Mouse (Mus musculus): ENCODE data around the gene Abcc12. TPM values are rescaled to one million over a fixed set of nuclear protein-coding genes. Genes with fewer than 3 reads are reported as not detected.

Abcc12 gene
- total and polyA plus RNA-seq, 3 experiments = not detected

DNA sequence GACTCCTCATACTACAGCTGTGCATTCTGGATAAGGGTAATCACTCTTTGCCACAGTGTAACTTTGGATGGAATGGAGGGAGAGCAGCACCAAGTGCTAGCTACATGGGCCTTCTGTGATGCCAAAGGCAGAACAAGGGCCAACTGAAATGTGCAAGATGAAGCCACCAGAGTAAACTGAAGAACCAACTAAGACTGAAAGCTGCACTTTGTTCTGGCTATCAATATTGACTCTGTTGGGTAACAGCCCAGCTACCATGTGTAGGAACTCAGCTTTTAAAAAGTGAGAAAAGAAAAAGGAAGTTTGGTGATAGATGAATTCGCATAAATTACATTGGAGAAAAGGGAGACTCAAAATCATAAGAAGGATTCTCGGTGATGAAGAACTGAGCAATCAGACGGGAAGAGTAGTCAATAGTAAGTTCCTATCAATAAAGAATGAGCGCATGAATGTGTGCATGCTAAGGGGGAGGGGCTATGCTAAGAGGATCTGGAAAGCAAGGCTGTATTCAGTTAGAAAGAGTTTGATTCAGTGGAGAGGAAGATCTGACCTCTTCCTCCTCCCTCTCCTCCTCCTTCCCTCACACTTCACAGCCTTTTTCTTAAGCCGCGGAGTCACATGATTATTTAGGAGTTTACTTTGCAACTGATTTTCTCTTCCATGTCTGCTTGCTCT is 34.7 kb upstream of the Abcc12 start:
- no peak overlapping the region for H3K27ac ChIP-seq (ENCODE audit: insufficient read depth, low read depth)
- H3K9me3 ChIP-seq (replicated peaks; ENCODE audit: low read length) = peaks cover 15% of the 10 kb centered on the region
- TF ChIP-seq HCFC1 (IDR thresholded peaks at IDR 0.05; ENCODE audit: low read depth, low read length) = no peak
- TF ChIP-seq UBTF (IDR thresholded peaks at IDR 0.05; ENCODE audit: low read depth, low read length) = no peak
- TF ChIP-seq POLR2A (IDR thresholded peaks at IDR 0.05; ENCODE audit: low read depth, low read length) = no peak
- TF ChIP-seq MAZ (IDR thresholded peaks at IDR 0.05; ENCODE audit: low read depth, low read length) = no peak
- TF ChIP-seq ZC3H11A (IDR thresholded peaks at IDR 0.05; ENCODE audit: low read depth, low read length) = no peak
- no peak for TF ChIP-seq BHLHE40 (IDR thresholded peaks at IDR 0.05; ENCODE audit: low read depth, low read length)
- no peak for TF ChIP-seq MAX (IDR thresholded peaks at IDR 0.05; ENCODE audit: low read length)
- TF ChIP-seq NRF1 (IDR thresholded peaks at IDR 0.05; ENCODE audit: low read depth, low read length) = no peak
- no peak for TF ChIP-seq PAX5 (IDR thresholded peaks at IDR 0.05; ENCODE audit: low read length)
- no peak for TF ChIP-seq RCOR1 (conservative IDR thresholded peaks at IDR 0.05; ENCODE audit: low read depth, low read length)
- TF ChIP-seq ZMIZ1 (IDR thresholded peaks at IDR 0.05; ENCODE audit: low read depth, low read length) = no peak
- TF ChIP-seq MYC (IDR thresholded peaks at IDR 0.05; ENCODE audit: low read depth, low read length) = no peak
- no peak for TF ChIP-seq E2F4 (IDR thresholded peaks at IDR 0.05; ENCODE audit: insufficient replicate concordance, low read depth, low read length)
- no peak for TF ChIP-seq TBP (conservative IDR thresholded peaks at IDR 0.05; ENCODE audit: low read depth, low read length)
- TF ChIP-seq CTCF (conservative IDR thresholded peaks at IDR 0.05 in 1 of 2, IDR thresholded peaks at IDR 0.05 in 1 of 2; ENCODE audit: low read depth in 2 of 2, low read length in 2 of 2) = no peak
- TF ChIP-seq IRF4 (IDR thresholded peaks at IDR 0.05; ENCODE audit: low read depth, low read length) = no peak
- H3K4me3 ChIP-seq (replicated peaks in 1 of 3; ENCODE audit: low read depth in 2 of 3, low read length in 2 of 3, poor library complexity in 1 of 3) = no peak overlapping the region
- dilution Hi-C loops (cut with MboI; ENCODE audit: extremely low pct_ligation_motif_present, extremely low pct_unique_long_range_greater_than_20kb, low sequenced_read_pairs) (no loop called here), in situ Hi-C loops (cut with MboI; ENCODE audit: low pct_ligation_motif_present, low pct_unique_long_range_greater_than_20kb, low sequenced_read_pairs) (no loop called here)
- H3K36me3 ChIP-seq (replicated peaks in 1 of 2; ENCODE audit: control insufficient read depth in 1 of 2, insufficient read depth in 1 of 2, low read length in 1 of 2) = no peaks in the 10 kb centered on the region
- H3K79me2 ChIP-seq (replicated peaks; ENCODE audit: control insufficient read depth, extremely low read depth, insufficient read depth, poor library complexity, severe bottlenecking) = no peaks in the 10 kb centered on the region
- H3K9ac ChIP-seq (ENCODE audit: insufficient read depth, low read depth) = no peak overlapping the region
- no peaks in the 10 kb centered on the region for H3K27me3 ChIP-seq (replicated peaks)
- DNase-seq (ENCODE audit: extremely low read depth) = no peak
- H3K4me1 ChIP-seq (ENCODE audit: control insufficient read depth in 1 of 2, insufficient read depth in 2 of 2) = peaks cover 0 to 18% of the 10 kb centered on the region in 2 experiments; a peak in 3 of 4 replicates
- no peak overlapping the region for H3K4me2 ChIP-seq (ENCODE audit: insufficient read depth, low read depth, poor library complexity, severe bottlenecking)

DNA sequence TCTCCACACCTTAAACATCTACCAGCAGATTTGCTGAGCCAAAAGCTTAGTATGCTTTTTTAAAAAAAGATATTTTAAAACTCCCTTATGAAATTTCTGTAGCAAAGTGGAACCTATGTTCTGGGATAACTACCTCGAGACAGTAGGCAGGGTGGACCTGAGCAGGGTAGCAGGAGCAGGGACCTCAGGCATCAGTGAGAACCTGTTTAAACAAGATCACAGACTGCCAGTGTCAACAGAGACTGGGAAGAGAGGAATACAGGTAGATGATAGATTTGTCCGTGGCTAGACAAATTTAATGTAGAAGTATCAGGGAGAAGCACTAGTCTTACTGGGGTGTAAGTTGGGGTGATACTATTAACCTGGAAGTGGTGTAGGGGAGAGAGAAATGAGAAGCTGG is 33.3 kb upstream of the Abcc12 start:
- Histone ChIP-seq H3K79me2 (replicated peaks; ENCODE audit: control insufficient read depth, extremely low read depth, insufficient read depth, poor library complexity, severe bottlenecking) (no peaks in the 10 kb centered on the region), H3K4me1 (ENCODE audit: control insufficient read depth in 1 of 2, insufficient read depth in 2 of 2) (peaks cover 0 to 18% of the 10 kb centered on the region in 2 experiments; a peak in 3 of 4 replicates), H3K27me3 (replicated peaks) (no peaks in the 10 kb centered on the region), H3K4me3 (replicated peaks in 1 of 3; ENCODE audit: low read depth in 2 of 3, low read length in 2 of 3, poor library complexity in 1 of 3) (no peak overlapping the region), H3K9ac (ENCODE audit: insufficient read depth, low read depth) (no peak overlapping the region), H3K9me3 (replicated peaks; ENCODE audit: low read length) (peaks cover 21% of the 10 kb centered on the region), H3K27ac (ENCODE audit: insufficient read depth, low read depth) (no peak overlapping the region), H3K36me3 (replicated peaks in 1 of 2; ENCODE audit: control insufficient read depth in 1 of 2, insufficient read depth in 1 of 2, low read length in 1 of 2) (no peaks in the 10 kb centered on the region), H3K4me2 (ENCODE audit: insufficient read depth, low read depth, poor library complexity, severe bottlenecking) (no peak overlapping the region)
- dilution Hi-C loops (cut with MboI; ENCODE audit: extremely low pct_ligation_motif_present, extremely low pct_unique_long_range_greater_than_20kb, low sequenced_read_pairs) = no loop called here
- TF ChIP-seq SMC3 (IDR thresholded peaks at IDR 0.05; ENCODE audit: low read depth, low read length) = no peak
- TF ChIP-seq SIN3A (IDR thresholded peaks at IDR 0.05; ENCODE audit: low read length) = no peak
- in situ Hi-C loops (cut with MboI; ENCODE audit: low pct_ligation_motif_present, low pct_unique_long_range_greater_than_20kb, low sequenced_read_pairs) = no loop called here
- no peak for DNase-seq (ENCODE audit: extremely low read depth)
